Mouse (Mus musculus) kidney, adult 2 months (tissue): ENCODE results near the gene Nlrp6. TPM values are rescaled to one million over a fixed set of nuclear protein-coding genes. Genes with fewer than 3 reads are reported as not detected.

Experiments used
- DNase-seq: peaks from one replicate; pipeline ENCODE4 v3.0.0; 2021
- H3K27ac ChIP-seq: fragments of 200-500 bp; 2 replicates; pipeline ENCODE4 v1.5.1; 2012; ENCODE audit warnings: low read depth, low read length, control low read depth, inconsistent platforms; ENCODE audit not compliant: insufficient read depth
- H3K27me3 ChIP-seq: fragments of 200-500 bp; replicated peaks from 2 replicates; pipeline ENCODE4 v1.6.1; 2012; ENCODE audit warnings: mild to moderate bottlenecking, moderate library complexity, low read length, inconsistent platforms; ENCODE audit not compliant: control insufficient read depth, insufficient read depth
- H3K36me3 ChIP-seq: fragments of 200-500 bp; 2 replicates; pipeline ENCODE4 v1.6.1; 2012; ENCODE audit warnings: mild to moderate bottlenecking, moderate library complexity, low read length, inconsistent platforms; ENCODE audit not compliant: control insufficient read depth, insufficient read depth
- H3K4me1 ChIP-seq: fragments of 200-500 bp; 2 replicates; pipeline ENCODE4 v1.6.1; 2011; ENCODE audit warnings: low read length; ENCODE audit not compliant: control insufficient read depth, insufficient read depth
- H3K4me3 ChIP-seq: fragments of 200-500 bp; 2 replicates; pipeline ENCODE4 v1.5.1; 2011; ENCODE audit warnings: mild to moderate bottlenecking, low read depth, low read length, control low read depth; ENCODE audit not compliant: insufficient read depth
- CTCF ChIP-seq: fragments of 200-500 bp; conservative IDR thresholded peaks from 2 replicates; pipeline ENCODE4 v1.5.1; 2011; ENCODE audit warnings: low read depth, mild to moderate bottlenecking, control low read depth, low read length, moderate library complexity, mixed read lengths; ENCODE audit not compliant: insufficient read depth, insufficient read length
- POLR2A ChIP-seq: fragments of 200-500 bp; IDR thresholded peaks from one replicate; pipeline ENCODE4 v1.6.1; 2011; ENCODE audit warnings: low read depth, low read length, control low read depth
- WGBS: fragments of 180-500 bp; shearing (Covaris S2); methylation state at CpG from one replicate; pipeline ENCODE4 v1.1.7; 2018; 5-methylcytosine and 5-hydroxymethylcytosine counted together
- polyA plus RNA-seq: library from polyadenylated mRNA; depleted of rRNA; stranded (reverse); fragments of >200 nt; gene quantifications from 2 replicates; pipeline ENCODE4 v1.2.3, GENCODE M21; 2012

Gene Nlrp6
- polyA plus RNA-seq, 1 experiment: 56.6 TPM

DNA sequence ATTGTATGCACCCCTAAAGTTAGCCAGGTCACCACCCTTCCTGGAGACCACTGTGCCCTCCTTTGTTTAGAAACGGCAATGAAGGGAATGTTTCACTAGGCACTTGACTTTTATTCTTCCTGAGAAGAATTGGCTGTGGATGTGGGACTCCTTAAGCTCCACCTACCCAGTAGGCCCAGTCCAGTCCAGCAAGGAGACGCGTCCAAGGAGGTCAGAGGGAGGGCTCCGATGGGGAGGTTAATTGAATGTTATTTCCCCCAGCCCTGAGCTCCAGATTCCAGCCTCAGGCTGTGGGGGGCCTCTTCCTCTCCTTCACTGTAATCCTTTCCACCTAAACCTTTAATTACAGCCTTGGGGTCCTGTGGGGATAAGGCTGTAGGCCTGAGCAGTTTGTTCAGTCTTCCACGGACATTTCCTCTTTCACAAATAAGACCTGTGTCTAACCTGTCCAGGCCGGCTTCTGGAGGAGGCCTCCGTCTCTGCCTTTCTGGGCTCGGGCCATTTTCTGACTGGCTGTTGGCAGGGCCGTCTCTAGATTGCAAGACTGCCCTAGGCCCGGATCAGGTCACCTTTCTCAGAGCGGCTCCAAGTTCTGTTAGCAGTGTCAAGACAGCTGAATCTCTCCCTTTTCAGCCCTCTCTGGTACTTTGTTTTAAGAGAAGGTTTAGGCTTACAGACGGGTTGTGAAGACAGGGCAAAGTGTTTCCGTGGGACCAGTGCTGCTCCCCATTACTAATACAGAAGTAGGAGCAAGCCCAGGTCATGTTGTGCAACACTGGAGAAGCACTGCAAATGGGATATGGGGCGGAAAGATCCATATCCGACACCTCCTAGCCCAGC lies 18.4 kb upstream of the Nlrp6 start:
- TF ChIP-seq POLR2A: no peak
- TF ChIP-seq CTCF: no peak
- WGBS: 67% methylated on average over 15 of the region's 15 CpGs
- H3K4me3 ChIP-seq: no peak overlapping the region
- DNase-seq: peak; percentile 38
- H3K36me3 ChIP-seq: no peaks in the 10 kb centered on the region
- H3K4me1 ChIP-seq: peaks cover 2% of the 10 kb centered on the region; the same call in 1 of the 2 replicates
- H3K27ac ChIP-seq: no peak overlapping the region
- H3K27me3 ChIP-seq: no peaks in the 10 kb centered on the region

DNA sequence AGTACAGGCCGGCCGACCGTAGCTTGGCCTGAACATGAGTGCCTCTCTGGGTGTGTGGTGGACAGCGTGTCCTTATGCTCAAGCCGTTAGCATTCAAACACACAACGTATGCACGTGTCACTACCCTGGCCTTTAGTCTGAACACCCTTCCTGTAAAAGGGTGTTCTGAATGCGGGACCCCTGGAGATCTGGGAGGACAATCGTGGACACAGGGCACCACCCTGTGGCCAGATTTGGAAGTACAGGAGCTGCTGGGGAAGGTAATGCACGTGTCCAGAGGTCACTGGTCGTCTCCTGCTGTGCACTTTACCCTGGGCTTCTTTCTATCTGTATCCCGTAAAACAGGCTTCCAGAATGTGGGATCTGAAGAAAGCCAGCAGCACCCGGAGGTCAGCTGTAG lies 17.5 kb upstream of the Nlrp6 start:
- Histone ChIP-seq H3K36me3 (no peaks in the 10 kb centered on the region), H3K27me3 (no peaks in the 10 kb centered on the region), H3K4me3 (no peak overlapping the region), H3K4me1 (peaks cover 2% of the 10 kb centered on the region; the same call in 1 of the 2 replicates), H3K27ac (no peak overlapping the region)
- WGBS: 24% methylated on average over 13 of the region's 13 CpGs
- peak; percentile 86 for DNase-seq
- TF ChIP-seq CTCF (peak; percentile 86), POLR2A (no peak)

DNA sequence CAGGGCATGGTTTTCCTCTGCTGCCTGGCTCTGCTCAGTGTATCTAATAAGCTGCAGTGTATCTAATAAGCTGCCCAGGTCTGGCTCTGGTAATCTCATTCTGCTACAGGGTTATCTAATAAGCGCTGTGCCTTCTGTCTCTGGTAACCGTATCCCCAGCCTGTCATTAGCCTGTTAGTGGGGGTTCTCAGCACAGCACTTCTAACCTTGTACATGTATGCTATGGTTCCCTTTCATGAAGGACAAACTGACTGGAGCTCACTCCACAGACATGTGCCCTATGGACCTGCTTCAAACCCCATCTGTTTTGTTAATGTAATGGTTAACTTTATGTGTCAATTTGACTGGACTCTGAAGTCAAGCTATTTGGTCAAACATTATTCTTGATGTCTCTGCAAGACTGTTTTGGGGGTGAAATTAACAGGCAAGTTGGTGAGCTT lies 15.0 kb upstream of the Nlrp6 start:
- peak overlapping the region; percentile 94 for H3K27ac ChIP-seq
- 68% methylated on average over 2 of the region's 2 CpGs for WGBS
- H3K4me3 ChIP-seq: peak overlapping the region; percentile 48; the same call in 1 of the 2 replicates
- H3K27me3 ChIP-seq: no peaks in the 10 kb centered on the region
- no peaks in the 10 kb centered on the region for H3K36me3 ChIP-seq
- peak; percentile 85 for DNase-seq
- TF ChIP-seq POLR2A: no peak
- TF ChIP-seq CTCF: no peak
- H3K4me1 ChIP-seq: peaks cover 2% of the 10 kb centered on the region; the same call in 1 of the 2 replicates

- Histone ChIP-seq H3K27me3 (no peaks in the 10 kb centered on the region), H3K4me3 (peak overlapping the region; percentile 48), H3K27ac (peak overlapping the region; percentile 87), H3K4me1 (peaks cover 3% of the 10 kb centered on the region; the same call in 1 of the 2 replicates), H3K36me3 (no peaks in the 10 kb centered on the region)
- TF ChIP-seq POLR2A (no peak), CTCF (no peak)
- 59% methylated on average over 13 of the region's 13 CpGs for WGBS
- no peak for DNase-seq
Measured at GRCm38 (mm10) chr7:140907131-140907530, 13.6 kb upstream of the Nlrp6 start.

- H3K27me3 ChIP-seq: no peaks in the 10 kb centered on the region
- TF ChIP-seq CTCF (0 out of 2 replicates have a peak, but pooled peaks have one; percentile 7), POLR2A (no peak)
- peak; percentile 30 for DNase-seq
- WGBS: 83% methylated on average over 7 of the region's 7 CpGs
- H3K4me3 ChIP-seq: no peak overlapping the region
- no peaks in the 10 kb centered on the region for H3K36me3 ChIP-seq
- H3K4me1 ChIP-seq: peaks cover 8% of the 10 kb centered on the region; the same call in 1 of the 2 replicates
- no peak overlapping the region for H3K27ac ChIP-seq
Measured at GRCm38 (mm10) chr7:140907697-140908096, 13.0 kb upstream of the Nlrp6 start.

GRCm38 (mm10) chr7:140908181-140908580 lies 12.5 kb upstream of the Nlrp6 start:
- 42% methylated on average over 7 of the region's 7 CpGs for WGBS
- TF ChIP-seq POLR2A (no peak), CTCF (no peak)
- no peaks in the 10 kb centered on the region for H3K27me3 ChIP-seq
- H3K4me3 ChIP-seq: no peak overlapping the region
- H3K27ac ChIP-seq: no peak overlapping the region; the same call in 1 of the 2 replicates
- no peaks in the 10 kb centered on the region for H3K36me3 ChIP-seq
- DNase-seq: no peak
- peaks cover 8% of the 10 kb centered on the region; the same call in 1 of the 2 replicates for H3K4me1 ChIP-seq

DNA sequence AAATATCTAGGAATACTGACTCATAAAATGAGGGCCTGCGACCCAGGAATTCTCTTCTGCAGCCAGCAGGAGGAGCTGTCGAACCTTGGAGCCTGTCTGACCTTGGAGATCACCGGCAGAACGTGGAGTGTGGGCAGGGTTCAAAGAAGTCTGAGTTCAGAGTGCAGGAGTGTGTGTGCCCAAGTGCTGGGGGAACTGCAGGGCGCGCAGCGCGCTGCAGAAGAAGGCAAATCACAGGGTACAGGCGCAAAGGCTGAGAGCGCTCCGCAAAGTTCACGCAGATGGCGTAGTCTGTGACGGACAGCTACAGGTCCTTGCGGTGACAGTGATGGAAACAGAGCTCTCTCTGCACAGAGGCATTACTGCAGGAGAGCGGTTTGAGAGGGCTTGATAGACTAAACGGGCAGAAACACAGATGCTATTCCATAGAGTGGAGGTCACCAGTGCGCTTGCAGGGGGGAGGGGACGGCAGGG lies 12.0 kb upstream of the Nlrp6 start:
- DNase-seq: peak; percentile 94
- Histone ChIP-seq H3K27me3 (no peaks in the 10 kb centered on the region), H3K4me1 (peaks cover 8% of the 10 kb centered on the region; the same call in 1 of the 2 replicates), H3K36me3 (no peaks in the 10 kb centered on the region), H3K4me3 (peak overlapping the region; percentile 30), H3K27ac (peak overlapping the region; percentile 6; the same call in 1 of the 2 replicates)
- no peak for TF ChIP-seq POLR2A
- TF ChIP-seq CTCF: peak; percentile 91
- WGBS: 1% methylated on average over 19 of the region's 19 CpGs
